Mouse (Mus musculus) liver, embryonic 13.5 days (tissue): Measurements from ENCODE around the gene Pithd1. TPM values are rescaled to one million over a fixed set of nuclear protein-coding genes. Genes with fewer than 3 reads are reported as not detected.

ENCODE experiments used
- ATAC-seq: fragments of 200-750 bp; cut with Nextera tagmentation; 2 replicates; pipeline ENCODE4 v1.8.0; 2017; ENCODE audit warnings: low read depth, mild to moderate bottlenecking, moderate number of reproducible peaks, moderate library complexity
- DNase-seq: peaks from one replicate; pipeline ENCODE4 v3.0.0; 2022
- H3K27ac ChIP-seq: fragments of 300-500 bp; sonication (generic); 2 replicates; pipeline ENCODE4 v1.5.1; 2015; ENCODE audit warnings: moderate library complexity, mild to moderate bottlenecking, inconsistent platforms
- H3K27me3 ChIP-seq: fragments of 300-500 bp; sonication (generic); 2 replicates; pipeline ENCODE4 v1.6.1; 2015; ENCODE audit warnings: mild to moderate bottlenecking, inconsistent platforms
- H3K36me3 ChIP-seq: fragments of 300-500 bp; sonication (generic); 2 replicates; pipeline ENCODE4 v1.6.1; 2015; ENCODE audit warnings: mild to moderate bottlenecking, inconsistent platforms
- H3K4me1 ChIP-seq: fragments of 300-500 bp; sonication (generic); replicated peaks from 2 replicates; pipeline ENCODE4 v1.6.1; 2015; ENCODE audit warnings: inconsistent platforms
- H3K4me2 ChIP-seq: fragments of 300-500 bp; sonication (generic); 2 replicates; pipeline ENCODE4 v1.6.1; 2015; ENCODE audit warnings: inconsistent platforms, mild to moderate bottlenecking, moderate library complexity
- H3K4me3 ChIP-seq: fragments of 300-500 bp; sonication (generic); replicated peaks from 2 replicates; pipeline ENCODE4 v1.5.1; 2015; ENCODE audit warnings: mild to moderate bottlenecking, inconsistent platforms
- H3K9ac ChIP-seq: fragments of 300-500 bp; sonication (generic); 2 replicates; pipeline ENCODE4 v1.6.1; 2015; ENCODE audit warnings: mild to moderate bottlenecking, inconsistent platforms
- H3K9me3 ChIP-seq: fragments of 300-500 bp; sonication (generic); replicated peaks from 2 replicates; pipeline ENCODE4 v1.6.1; 2016; ENCODE audit warnings: inconsistent platforms
- WGBS: fragments of 180-500 bp; shearing (Covaris S2); methylation state at CpG from one replicate; pipeline ENCODE4 v1.1.7; 2015; ENCODE audit not compliant: insufficient replicate concordance; 5-methylcytosine and 5-hydroxymethylcytosine counted together
- polyA plus RNA-seq: library from polyadenylated mRNA; unstranded; fragments of >200 nt; fragmentation: Nextera tagmentation; extraction: Ambion mirVana; gene quantifications from 2 replicates; pipeline ENCODE4 v1.2.1, GENCODE M21; 2015

Gene Pithd1
- polyA plus RNA-seq = 99.8 and 111 TPM in 2 replicates

DNA sequence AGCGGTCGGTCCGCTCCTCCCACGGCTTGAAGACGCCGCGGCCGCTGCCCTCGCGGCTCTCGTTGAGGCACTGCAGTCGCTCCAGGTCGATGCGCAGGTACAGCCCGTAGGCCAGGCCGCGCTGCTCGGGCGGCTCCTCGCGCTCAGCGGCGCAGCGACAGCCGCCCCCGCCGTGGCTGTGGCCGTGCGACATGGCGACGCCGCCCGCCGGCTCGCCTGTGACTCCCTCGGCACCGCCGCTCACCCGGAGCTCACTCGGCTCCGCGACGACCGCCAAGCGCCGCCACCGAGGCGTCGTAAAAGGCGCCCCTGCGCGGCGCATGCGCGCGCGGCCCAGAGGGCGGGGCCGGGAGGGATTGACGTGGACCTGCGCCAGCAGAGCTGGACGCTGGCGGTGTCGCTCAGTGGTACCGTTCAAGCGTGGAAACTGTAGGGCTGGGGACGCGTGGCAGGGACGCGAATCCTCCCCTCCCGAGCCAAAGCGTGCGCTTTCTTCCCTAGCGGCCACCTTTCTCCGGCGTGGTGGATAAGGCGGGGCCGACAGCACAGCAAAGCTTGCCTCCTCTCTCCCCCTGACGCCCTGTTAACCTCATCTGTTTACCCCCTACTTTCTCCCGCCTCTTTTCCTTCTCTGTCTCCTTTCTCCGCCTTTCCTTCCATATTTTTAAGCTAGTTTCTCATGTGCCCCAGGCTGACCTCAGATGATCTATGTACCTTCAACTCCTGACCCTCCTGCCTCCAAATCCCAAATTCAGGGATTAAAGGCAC is at the start of gene Pithd1:
Gene Pithd1, minus strand, starts transcription at position 322 of the 768 bp plus-strand sequence.
- peak within 1 kb of the TSS; percentile 84 for H3K4me3 ChIP-seq
- H3K9ac ChIP-seq = peak within 1 kb of the TSS; percentile 98
- H3K36me3 ChIP-seq = peaks cover 36% of the 10 kb centered on the region
- peaks cover 50% of the 10 kb centered on the region for H3K4me1 ChIP-seq
- H3K4me2 ChIP-seq = peak within 1 kb of the TSS; percentile 91
- H3K27ac ChIP-seq = peak within 1 kb of the TSS; percentile 96
- peak; percentile 93 for DNase-seq
- WGBS = under 1% methylated on average over 81 of the region's 81 CpGs
- no peaks in the 10 kb centered on the region for H3K9me3 ChIP-seq
- ATAC-seq = peak; percentile 83
- H3K27me3 ChIP-seq = no peaks in the 10 kb centered on the region

DNA sequence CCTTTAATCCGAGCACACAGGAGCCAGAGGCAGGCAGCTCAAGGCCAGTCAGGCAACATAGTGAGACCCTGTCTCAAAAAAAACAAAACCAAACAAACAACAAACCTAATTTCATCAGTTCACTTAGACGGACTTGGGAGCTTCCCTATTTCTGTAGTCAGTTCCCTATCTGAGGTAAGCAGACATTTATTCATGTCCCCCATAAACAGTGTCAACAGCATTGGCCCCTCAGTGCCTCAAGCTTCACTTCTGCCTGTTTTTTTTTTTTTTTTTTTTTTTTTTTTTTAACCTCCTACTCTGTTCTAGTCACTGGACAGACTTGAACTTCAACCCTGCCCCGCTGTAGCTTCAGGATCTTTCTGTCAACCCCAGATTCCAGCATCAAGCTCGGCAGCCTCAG is 48.0 kb upstream of the Pithd1 start:
- Histone ChIP-seq H3K4me3 (no peak overlapping the region), H3K9ac (no peak overlapping the region), H3K4me1 (peaks cover 36% of the 10 kb centered on the region), H3K27me3 (no peaks in the 10 kb centered on the region), H3K27ac (peak overlapping the region; percentile 68), H3K4me2 (no peak overlapping the region), H3K36me3 (no peaks in the 10 kb centered on the region), H3K9me3 (no peaks in the 10 kb centered on the region)
- WGBS = 37% methylated on average over 4 of the region's 4 CpGs
- DNase-seq (no peak), ATAC-seq (no peak)

DNA sequence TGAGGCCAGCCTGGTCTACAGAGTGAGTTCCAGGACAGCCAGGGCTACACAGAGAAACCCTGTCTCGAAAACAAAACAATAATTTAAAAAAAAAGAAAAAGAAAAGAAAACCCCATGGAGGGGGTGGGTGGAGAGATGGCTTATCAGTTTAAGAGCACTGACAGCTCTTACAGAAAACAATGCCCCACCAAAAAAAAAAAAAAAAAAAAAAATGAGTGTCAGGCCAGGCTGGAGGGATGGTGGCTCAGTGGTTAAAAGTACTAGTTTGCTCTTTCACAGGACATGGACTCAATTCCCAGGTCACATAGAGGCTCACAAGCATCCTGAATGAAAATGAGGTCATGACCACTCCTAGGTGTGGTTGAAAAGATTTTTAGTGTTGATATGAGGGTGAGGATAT is 46.2 kb upstream of the Pithd1 start:
- no peaks in the 10 kb centered on the region for H3K9me3 ChIP-seq
- no peak overlapping the region for H3K27ac ChIP-seq
- H3K4me1 ChIP-seq = peaks cover 54% of the 10 kb centered on the region
- H3K9ac ChIP-seq = no peak overlapping the region
- no peak overlapping the region for H3K4me3 ChIP-seq
- H3K4me2 ChIP-seq = no peak overlapping the region
- no peaks in the 10 kb centered on the region for H3K27me3 ChIP-seq
- no peak for ATAC-seq
- WGBS = 47% methylated on average over 1 of the region's 1 CpGs
- DNase-seq = no peak
- H3K36me3 ChIP-seq = no peaks in the 10 kb centered on the region

DNA sequence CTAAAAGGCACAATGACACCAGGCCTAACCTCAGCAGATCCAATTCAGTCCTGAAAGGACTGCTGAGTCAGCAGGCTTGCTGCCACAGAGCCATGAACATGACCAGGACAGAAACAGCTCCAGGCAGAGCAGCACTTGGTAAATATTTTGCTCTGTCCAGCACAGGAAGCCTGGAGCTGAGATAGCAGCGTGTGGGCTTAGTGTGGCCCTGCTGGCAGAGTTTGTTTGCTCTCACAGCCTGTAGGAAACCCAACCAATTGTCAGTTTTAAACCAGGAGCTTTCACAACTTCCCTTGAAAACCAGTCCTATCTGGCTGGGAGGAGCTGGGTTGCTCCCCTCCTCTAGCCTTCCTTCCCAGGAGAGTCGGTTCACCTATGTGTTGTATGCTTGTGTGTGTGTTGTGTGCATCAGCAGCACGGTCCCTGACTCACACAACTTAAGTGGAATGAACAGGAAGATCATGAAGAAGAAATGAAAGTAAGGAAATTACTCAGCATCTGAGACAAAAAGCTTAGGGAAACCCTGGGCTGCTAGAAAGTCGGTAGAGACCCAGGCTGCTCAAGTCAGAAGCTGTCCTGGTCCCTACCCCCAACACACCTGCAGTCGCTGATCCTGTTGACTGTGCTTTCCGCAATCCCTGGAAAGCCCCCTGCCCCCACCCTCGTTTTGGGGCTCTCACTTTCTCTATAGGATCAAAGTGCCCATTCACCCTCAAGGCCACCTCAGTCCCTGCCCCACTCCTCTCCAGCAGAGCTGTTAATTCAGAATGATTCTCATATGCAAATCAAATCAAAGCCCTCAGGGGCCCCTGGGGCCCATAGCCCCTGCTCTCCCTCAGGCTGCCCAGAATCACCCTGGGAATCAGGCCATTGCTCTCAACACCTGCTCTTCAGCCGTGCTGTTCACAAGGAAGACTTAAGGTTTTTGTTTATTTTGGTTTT is 44.2 kb upstream of the Pithd1 start:
- H3K4me1 ChIP-seq = peaks cover 66% of the 10 kb centered on the region
- H3K27ac ChIP-seq = peak overlapping the region; percentile 81
- H3K9me3 ChIP-seq = no peaks in the 10 kb centered on the region
- no peaks in the 10 kb centered on the region for H3K36me3 ChIP-seq
- H3K4me3 ChIP-seq = 0 out of 2 replicates have a peak overlapping the region, but pooled peaks have one; percentile 3
- H3K9ac ChIP-seq = peak overlapping the region; percentile 49
- peak; percentile 79 for ATAC-seq
- peak overlapping the region; percentile 39 for H3K4me2 ChIP-seq
- 10% methylated on average over 8 of the region's 8 CpGs for WGBS
- H3K27me3 ChIP-seq = no peaks in the 10 kb centered on the region
- DNase-seq = no peak

DNA sequence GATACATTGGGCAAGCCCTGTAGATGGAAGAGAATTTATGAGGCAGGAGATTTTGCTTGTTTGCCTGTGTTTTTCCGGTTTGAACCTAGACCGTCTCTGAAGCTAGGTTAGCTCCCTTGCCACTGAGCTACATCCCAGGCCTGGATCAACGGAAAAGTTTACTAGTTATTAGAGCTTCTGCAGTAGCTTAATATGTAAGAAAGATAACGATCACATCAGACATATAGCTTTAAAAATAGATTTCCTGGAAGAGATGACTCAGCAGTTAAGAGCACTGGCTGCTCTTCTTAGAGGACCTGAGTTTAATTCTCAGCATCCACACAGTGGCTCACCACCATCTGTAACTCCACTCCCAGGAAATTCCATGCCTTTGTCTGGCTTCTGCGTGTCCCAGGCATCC is 41.6 kb upstream of the Pithd1 start:
- ATAC-seq = 0 out of 2 replicates have a peak, but pooled peaks have one; percentile 37
- peak overlapping the region; percentile 41 for H3K4me2 ChIP-seq
- H3K36me3 ChIP-seq = no peaks in the 10 kb centered on the region
- H3K4me3 ChIP-seq = no peak overlapping the region; the same call in 1 of the 2 replicates
- no peaks in the 10 kb centered on the region for H3K27me3 ChIP-seq
- 36% methylated on average over 5 of the region's 5 CpGs for WGBS
- H3K4me1 ChIP-seq = peaks cover 55% of the 10 kb centered on the region
- DNase-seq = no peak
- H3K27ac ChIP-seq = peak overlapping the region; percentile 79
- peak overlapping the region; percentile 56 for H3K9ac ChIP-seq
- H3K9me3 ChIP-seq = no peaks in the 10 kb centered on the region

DNA sequence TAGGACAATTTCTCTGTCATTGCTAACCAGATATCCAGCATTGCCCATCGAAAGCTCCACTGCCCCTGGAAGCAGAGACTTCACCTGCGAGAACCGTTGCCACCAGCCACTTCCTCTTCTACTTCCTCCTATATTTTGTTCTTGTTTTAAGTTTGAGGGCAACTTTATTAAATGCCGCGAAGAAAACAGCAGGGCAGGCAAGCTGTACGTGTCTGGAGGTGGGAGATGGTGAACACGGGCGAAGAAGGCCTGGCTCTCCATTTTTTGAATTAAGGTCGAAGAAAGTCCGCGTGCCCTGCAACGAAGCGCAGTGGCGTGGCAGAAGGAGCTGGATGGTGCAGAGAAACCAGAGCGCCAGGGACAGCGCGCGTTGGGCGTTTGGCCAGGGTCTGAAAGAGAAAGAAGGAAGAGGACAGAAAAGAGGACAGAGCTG is 41.1 kb upstream of the Pithd1 start:
- Histone ChIP-seq H3K9me3 (no peaks in the 10 kb centered on the region), H3K27me3 (no peaks in the 10 kb centered on the region), H3K36me3 (no peaks in the 10 kb centered on the region), H3K27ac (peak overlapping the region; percentile 79), H3K9ac (peak overlapping the region; percentile 56), H3K4me3 (no peak overlapping the region; the same call in 1 of the 2 replicates), H3K4me1 (peaks cover 51% of the 10 kb centered on the region), H3K4me2 (peak overlapping the region; percentile 41)
- ATAC-seq (no peak), DNase-seq (no peak)
- WGBS = 48% methylated on average over 19 of the region's 19 CpGs

DNA sequence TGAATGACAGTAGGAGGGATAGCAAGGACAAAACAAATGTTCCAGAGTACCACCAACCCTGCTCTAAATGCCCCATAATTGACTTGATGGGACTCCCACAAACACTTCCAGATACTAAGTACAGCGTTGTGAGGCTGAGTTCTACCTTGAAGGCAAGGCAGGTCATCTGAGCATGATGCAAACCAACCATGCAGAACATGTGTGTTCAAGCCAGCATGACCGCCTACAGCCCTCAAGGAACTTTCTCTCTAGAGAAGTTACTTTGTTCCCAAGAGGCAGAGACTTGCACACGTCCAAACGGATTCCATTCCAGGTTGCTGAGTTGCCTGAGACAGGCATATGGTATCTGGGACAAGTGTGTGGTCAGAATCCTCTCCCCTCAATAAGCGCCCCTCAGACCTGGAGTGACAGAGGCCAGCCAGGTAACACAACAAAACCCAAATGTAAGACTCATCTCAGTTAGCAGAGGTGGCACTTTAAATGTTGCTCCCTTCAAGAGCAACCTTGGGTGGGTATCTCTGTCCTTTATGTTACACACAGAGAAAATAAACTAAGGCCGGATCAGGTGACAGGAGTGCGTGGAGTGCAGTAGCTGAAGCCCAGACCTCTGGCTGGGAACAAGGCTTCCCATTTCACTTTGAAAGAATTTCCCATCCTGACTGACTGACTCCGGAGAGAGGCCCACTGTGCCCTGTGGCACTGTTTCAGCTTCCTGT is 40.5 kb upstream of the Pithd1 start:
- H3K9me3 ChIP-seq = no peaks in the 10 kb centered on the region
- WGBS = 67% methylated on average over 8 of the region's 8 CpGs
- no peaks in the 10 kb centered on the region for H3K36me3 ChIP-seq
- no peak overlapping the region for H3K4me3 ChIP-seq
- peak overlapping the region; percentile 41; the same call in 1 of the 2 replicates for H3K4me2 ChIP-seq
- H3K27me3 ChIP-seq = no peaks in the 10 kb centered on the region
- H3K9ac ChIP-seq = 0 out of 2 replicates have a peak overlapping the region, but pooled peaks have one; percentile 0
- peak overlapping the region; percentile 79 for H3K27ac ChIP-seq
- DNase-seq = no peak
- peaks cover 54% of the 10 kb centered on the region for H3K4me1 ChIP-seq
- no peak for ATAC-seq

DNA sequence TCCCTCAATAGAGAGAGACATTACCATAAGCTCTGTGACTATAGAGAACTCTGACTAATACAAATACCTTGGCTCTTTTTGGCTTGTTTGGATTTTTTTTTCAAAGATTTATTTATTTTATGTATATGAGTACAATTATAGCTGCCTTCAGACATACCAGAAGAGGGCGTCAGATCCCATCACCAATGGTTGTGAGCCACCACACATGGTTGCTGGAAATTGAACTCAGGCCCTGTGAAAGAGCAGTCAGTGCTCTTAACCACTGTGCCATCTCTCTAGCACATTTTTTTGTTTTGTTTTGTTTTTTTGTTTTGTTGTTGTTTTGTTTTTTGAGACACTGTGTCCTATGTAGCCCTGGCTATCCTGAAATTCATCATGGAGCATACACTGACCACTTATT is 38.3 kb upstream of the Pithd1 start:
- Histone ChIP-seq H3K9ac (no peak overlapping the region), H3K4me3 (no peak overlapping the region), H3K36me3 (no peaks in the 10 kb centered on the region), H3K9me3 (no peaks in the 10 kb centered on the region), H3K27ac (no peak overlapping the region), H3K27me3 (no peaks in the 10 kb centered on the region), H3K4me1 (peaks cover 48% of the 10 kb centered on the region), H3K4me2 (no peak overlapping the region)
- 68% methylated on average over 1 of the region's 1 CpGs for WGBS
- ATAC-seq = no peak
- DNase-seq = no peak

DNA sequence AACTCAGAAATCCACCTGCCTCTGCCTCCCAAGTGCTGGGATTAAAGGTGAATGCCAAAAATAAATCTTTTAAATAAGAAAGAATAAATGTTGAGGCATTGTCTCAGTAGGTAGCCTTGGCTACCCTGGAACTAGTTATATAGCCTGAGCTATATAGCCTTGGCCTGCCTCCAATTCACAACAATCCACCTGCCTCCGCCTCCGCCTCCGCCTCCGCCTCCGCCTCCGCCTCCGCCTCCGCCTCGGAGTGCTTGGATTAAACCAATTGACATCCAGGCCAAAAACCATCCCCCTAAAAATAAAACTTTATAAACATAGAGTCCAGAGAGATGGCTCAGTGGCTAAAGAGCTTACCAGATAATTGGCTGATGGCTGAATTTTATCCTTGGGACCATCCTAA is 35.9 kb upstream of the Pithd1 start:
- Histone ChIP-seq H3K27ac (no peak overlapping the region), H3K9me3 (no peaks in the 10 kb centered on the region), H3K4me2 (no peak overlapping the region), H3K4me3 (no peak overlapping the region), H3K27me3 (no peaks in the 10 kb centered on the region), H3K4me1 (peaks cover 43% of the 10 kb centered on the region), H3K9ac (no peak overlapping the region), H3K36me3 (0 out of 2 replicates have a peak, but pooled peaks cover 7% of the 10 kb centered on the region)
- 93% methylated on average over 9 of the region's 9 CpGs for WGBS
- ATAC-seq = no peak
- DNase-seq = no peak

DNA sequence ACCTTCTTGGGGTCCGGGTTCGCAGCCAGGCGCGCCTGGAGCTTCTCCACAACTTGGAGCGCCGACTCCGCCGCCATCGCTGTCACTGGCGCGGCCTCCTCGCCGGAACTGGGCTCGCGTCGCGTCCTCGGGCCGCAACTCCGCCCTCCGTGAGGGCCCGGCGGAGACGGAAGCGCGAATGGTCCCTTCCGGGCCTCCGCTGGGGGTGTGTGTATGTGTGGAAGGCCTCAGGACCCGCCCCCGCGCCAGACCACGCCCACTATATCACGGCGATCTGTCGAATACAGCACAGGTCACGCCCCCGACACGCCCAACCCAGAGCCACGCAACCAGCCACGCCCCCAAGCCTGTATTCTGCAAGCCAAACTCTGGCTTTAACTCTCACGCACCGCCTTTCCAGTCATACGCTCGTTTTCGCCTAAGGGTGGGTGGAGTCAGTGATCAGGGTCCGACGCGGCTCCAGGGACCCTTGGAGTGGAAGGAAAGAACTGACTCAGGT is 34.5 kb upstream of the Pithd1 start, which contains the start of gene Eloa:
Gene Eloa, minus strand, starts transcription at position 215 of the 499 bp plus-strand sequence.
- peak; percentile 97 for ATAC-seq
- WGBS = under 1% methylated on average over 42 of the region's 48 CpGs

More for the DNA sequence above, 34.5 kb upstream of the Pithd1 start, which contains the start of gene Eloa:
- peak within 1 kb of the TSS; percentile 83 for H3K4me2 ChIP-seq
- H3K27ac ChIP-seq = peak within 1 kb of the TSS; percentile 94
- no peaks in the 10 kb centered on the region for H3K9me3 ChIP-seq
- peak; percentile 100 for DNase-seq
- H3K9ac ChIP-seq = peak within 1 kb of the TSS; percentile 94
- H3K27me3 ChIP-seq = no peaks in the 10 kb centered on the region
- peak within 1 kb of the TSS; percentile 79 for H3K4me3 ChIP-seq
- peaks cover 16% of the 10 kb centered on the region for H3K36me3 ChIP-seq
- peaks cover 38% of the 10 kb centered on the region for H3K4me1 ChIP-seq
